8 mouse cellular contexts compared by ENCODE assay signal in genomic region chr15:3270646-3271077, GRCm38 (mm10). TPM values are rescaled to one million over a fixed set of nuclear protein-coding genes. Genes with fewer than 3 reads are reported as not detected.
DNase-seq lines count a peak whose midpoint lies in the region; ATAC-seq and TF ChIP-seq lines count a peak whose summit lies in the region.

No protein-coding gene starts in this region.

- no peaks in the 10 kb centered on the region for H3K36me3 ChIP-seq in forebrain, embryonic 16.5 days (ENCODE audit: control insufficient read depth, insufficient read depth)
- peaks cover 2% of the 10 kb centered on the region; the same call in 1 of the 2 replicates for H3K36me3 ChIP-seq in lung, embryonic 16.5 days (ENCODE audit: control insufficient read depth, insufficient read depth, low read length)

- no peak overlapping the region for H3K9ac ChIP-seq in forebrain, embryonic 16.5 days (replicated peaks; ENCODE audit: low read depth, low read length)
- H3K9ac ChIP-seq in lung, embryonic 16.5 days (ENCODE audit: low read length), result peak overlapping the region; percentile 63

- WGBS in forebrain, embryonic 16.5 days, result 7% methylated on average over 12 of the region's 12 CpGs
- 1% methylated on average over 12 of the region's 12 CpGs for WGBS in lung, embryonic 16.5 days

- no peaks in the 10 kb centered on the region for H3K27me3 ChIP-seq in forebrain, embryonic 16.5 days (replicated peaks; ENCODE audit: control insufficient read depth, insufficient read depth, low read length)
- H3K27me3 ChIP-seq in lung, embryonic 16.5 days (ENCODE audit: control insufficient read depth, insufficient read depth, low read depth, low read length), result no peaks in the 10 kb centered on the region

- peak; percentile 52; the same call in 1 of the 2 replicates for ATAC-seq in forebrain, embryonic 16.5 days
- ATAC-seq in lung, embryonic 16.5 days (ENCODE audit: low read depth), result peak; percentile 92

- no peaks in the 10 kb centered on the region for H3K9me3 ChIP-seq in forebrain, embryonic 16.5 days (ENCODE audit: control insufficient read depth, low read length)
- no peaks in the 10 kb centered on the region for H3K9me3 ChIP-seq in lung, embryonic 16.5 days (ENCODE audit: control insufficient read depth, low read length)

- TF ChIP-seq CTCF in layer of hippocampus, adult 2 months (conservative IDR thresholded peaks at IDR 0.05), result no peak

- H3K4me3 ChIP-seq in forebrain, embryonic 16.5 days (replicated peaks; ENCODE audit: low read length), result peak overlapping the region; percentile 9; the same call in 1 of the 2 replicates
- H3K4me3 ChIP-seq in layer of hippocampus, adult 2 months, result peak overlapping the region; percentile 52
- peak overlapping the region; percentile 50 for H3K4me3 ChIP-seq in lung, embryonic 16.5 days (ENCODE audit: low read length)

- H3K27ac ChIP-seq in forebrain, embryonic 16.5 days (ENCODE audit: low read length), result no peak overlapping the region
- peak overlapping the region; percentile 93 for H3K27ac ChIP-seq in layer of hippocampus, adult 2 months
- H3K27ac ChIP-seq in lung, embryonic 16.5 days (ENCODE audit: low read length), result peak overlapping the region; percentile 89

- peak; percentile 76 for DNase-seq in MEL-GATA-1-ER (ENCODE audit: extremely low read depth, low read depth)
- peak; percentile 16 to 17 for DNase-seq in cerebellum, adult 18-20 months
- DNase-seq in heart, postnatal 4 days, result peak; percentile 81
- DNase-seq in layer of hippocampus, adult 2 months (ENCODE audit: low spot score in 2 of 2), result peak; percentile 14 to 30
- DNase-seq in ovary, adult 18-20 months (ENCODE audit: low spot score), result peak; percentile 68
- peak; percentile 78 for DNase-seq in thymus, postnatal 25 days

- H3K4me1 ChIP-seq in forebrain, embryonic 16.5 days (replicated peaks; ENCODE audit: control insufficient read depth, insufficient read depth, low read length), result peaks cover 4% of the 10 kb centered on the region; the same call in 1 of the 2 replicates
- peaks cover 13% of the 10 kb centered on the region for H3K4me1 ChIP-seq in lung, embryonic 16.5 days (replicated peaks; ENCODE audit: control insufficient read depth, insufficient read depth, low read length)

- peak overlapping the region; percentile 35 for H3K4me2 ChIP-seq in forebrain, embryonic 16.5 days (ENCODE audit: low read length)
- peak overlapping the region; percentile 52 for H3K4me2 ChIP-seq in lung, embryonic 16.5 days (ENCODE audit: low read depth, low read length)

RNA-seq across cellular contexts. Expression of gene Selenop, which starts 2.3 kb away (rescaled TPM):
- polyA plus RNA-seq in forebrain, embryonic 16.5 days (2015; fragmentation: Nextera tagmentation; extraction: Ambion mirVana), result 66.2 and 93.0 TPM in 2 replicates
- 100 to 1,000 TPM; 162 to 179 TPM for total RNA-seq in heart, postnatal 4 days (2021)
- 100 to 1,000 TPM; 292 to 295 TPM for total RNA-seq in layer of hippocampus, adult 2 months (2021)
- polyA plus RNA-seq in lung, embryonic 16.5 days (2015; fragmentation: Nextera tagmentation; extraction: Ambion mirVana), result 148 and 183 TPM in 2 replicates

RNA-seq across cellular contexts. Expression of gene Ccdc152, which starts 32.7 kb away (rescaled TPM):
- 0.20 TPM in 1 of 2 replicates, not detected in the other for polyA plus RNA-seq in forebrain, embryonic 16.5 days (2015; fragmentation: Nextera tagmentation; extraction: Ambion mirVana)
- total RNA-seq in heart, postnatal 4 days (2021), result under 1 TPM in 1 of 2 experiments, not detected in 1; 0.71 TPM
- not detected for total RNA-seq in layer of hippocampus, adult 2 months (2021)
- 0.28 TPM in 1 of 2 replicates, not detected in the other for polyA plus RNA-seq in lung, embryonic 16.5 days (2015; fragmentation: Nextera tagmentation; extraction: Ambion mirVana)

Comparison
In these comparisons a context has a peak if more than half of its experiments do, and no peak if none do; other contexts are left out.
1. DNase-seq: peak in every context shown above with its lines; median percentile 81 in heart, postnatal 4 days; 78 in thymus, postnatal 25 days; 76 in MEL-GATA-1-ER; 68 in ovary, adult 18-20 months; 22 in layer of hippocampus, adult 2 months; 16 in cerebellum, adult 18-20 months.